Mouse (Mus musculus): ENCODE data around the gene Rad51. TPM values are rescaled to one million over a fixed set of nuclear protein-coding genes. Genes with fewer than 3 reads are reported as not detected.

Rad51 gene
- polyA plus RNA-seq, 1 experiment from 2014 or later: 97.9 TPM

DNA sequence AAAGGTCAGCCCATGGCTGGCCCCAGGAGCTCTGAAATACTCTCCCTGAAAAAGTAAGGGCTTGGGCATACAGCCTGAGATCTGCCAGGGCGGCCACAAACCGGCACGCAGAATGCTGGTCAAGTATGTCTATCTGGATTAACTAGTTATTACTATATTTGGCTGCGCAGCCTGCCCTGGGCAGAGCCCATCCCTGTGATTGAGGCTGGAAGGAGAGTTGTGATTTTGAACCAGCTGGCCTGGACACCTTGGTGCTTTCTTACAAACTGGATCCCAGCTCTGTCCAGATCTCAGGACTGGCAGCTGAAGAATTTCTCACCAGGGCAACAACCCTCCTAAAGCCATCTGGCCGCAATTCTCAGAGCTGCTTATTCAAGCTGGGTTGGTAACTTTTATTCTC, 81.5 kb downstream of the Rad51 start:
- peaks cover 28% of the 10 kb centered on the region for H3K4me1 ChIP-seq
- no peak for DNase-seq (ENCODE audit: low spot score)
- 87% methylated on average over 5 of the region's 5 CpGs for WGBS

DNA sequence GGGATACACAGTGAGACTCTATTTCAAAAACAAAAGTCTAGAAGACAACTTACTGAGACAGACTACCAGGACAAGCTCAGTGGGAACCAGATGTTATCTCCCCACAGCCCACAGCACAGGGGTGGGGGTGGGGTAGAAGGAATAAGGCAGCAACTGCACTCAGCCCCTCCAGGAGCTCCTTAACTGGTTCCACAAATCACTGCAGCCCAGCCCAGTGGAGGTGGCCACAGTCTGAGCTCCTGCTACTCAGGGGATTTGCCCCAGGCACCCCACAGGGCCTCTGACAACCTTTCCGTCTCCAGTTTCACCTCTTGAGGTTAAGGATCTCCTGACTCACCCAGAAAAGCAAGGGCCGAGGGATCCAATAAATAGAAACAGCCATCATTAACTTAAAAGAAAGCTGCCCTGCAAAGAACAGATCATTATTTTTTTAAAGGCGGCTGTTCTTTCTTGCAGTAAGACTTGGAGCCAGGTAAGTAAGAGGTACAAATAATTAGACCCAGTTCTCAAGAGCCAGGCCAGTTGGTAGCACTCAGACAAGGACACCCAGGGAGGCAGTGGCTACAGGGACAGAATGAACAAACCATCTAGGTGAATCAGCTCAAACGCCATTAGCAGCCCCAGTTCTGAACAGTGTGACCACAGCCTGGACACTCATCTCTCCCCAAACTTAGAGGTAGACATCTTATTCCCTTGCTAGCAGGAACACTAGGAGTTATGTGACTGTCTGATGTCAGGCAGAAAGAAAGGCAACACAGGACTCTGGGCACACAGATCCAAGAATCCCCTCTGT, 83.9 kb downstream of the Rad51 start:
- no peak for DNase-seq (ENCODE audit: low spot score)
- no peaks in the 10 kb centered on the region for H3K27me3 ChIP-seq (ENCODE audit: low read depth, poor library complexity, severe bottlenecking)
- peaks cover 26% of the 10 kb centered on the region for H3K4me1 ChIP-seq
- H3K27ac ChIP-seq (replicated peaks): no peak overlapping the region
- H3K4me3 ChIP-seq: no peak overlapping the region
- no peaks in the 10 kb centered on the region for H3K36me3 ChIP-seq
- no peaks in the 10 kb centered on the region for H3K9me3 ChIP-seq (replicated peaks)
- 30% methylated on average over 4 of the region's 4 CpGs for WGBS

More for the DNA sequence above, 81.5 kb downstream of the Rad51 start:
- no peaks in the 10 kb centered on the region for H3K27me3 ChIP-seq (ENCODE audit: low read depth, poor library complexity, severe bottlenecking)
- H3K9me3 ChIP-seq (replicated peaks): no peaks in the 10 kb centered on the region
- no peak overlapping the region for H3K4me3 ChIP-seq
- H3K36me3 ChIP-seq: no peaks in the 10 kb centered on the region
- H3K27ac ChIP-seq (replicated peaks): no peak overlapping the region

Other genes starting within 250 kb of the Rad51 start
- 3.8 and 3.9 TPM in 2 replicates for gene Bahd1, start 212.4 kb upstream of the Rad51 start, polyA plus RNA-seq (2016; fragmentation: Nextera tagmentation; extraction: Ambion mirVana)
- gene Chst14, start 186.3 kb upstream of the Rad51 start, polyA plus RNA-seq (2016; fragmentation: Nextera tagmentation; extraction: Ambion mirVana): 14.5 and 17.2 TPM in 2 replicates
- 21.9 and 22.4 TPM in 2 replicates for gene Ccdc32, start 83.4 kb upstream of the Rad51 start, polyA plus RNA-seq (2016; fragmentation: Nextera tagmentation; extraction: Ambion mirVana)
- 7.0 and 7.9 TPM in 2 replicates for gene Rpusd2, start 78.0 kb upstream of the Rad51 start, polyA plus RNA-seq (2016; fragmentation: Nextera tagmentation; extraction: Ambion mirVana)
- gene Knl1, start 65.7 kb upstream of the Rad51 start, polyA plus RNA-seq (2016; fragmentation: Nextera tagmentation; extraction: Ambion mirVana): 63.9 and 68.4 TPM in 2 replicates
- 47.4 and 49.9 TPM in 2 replicates for gene Rmdn3, start 44.2 kb downstream of the Rad51 start, polyA plus RNA-seq (2016; fragmentation: Nextera tagmentation; extraction: Ambion mirVana)
- 2.7 and 3.2 TPM in 2 replicates for gene Gchfr, start 55.0 kb downstream of the Rad51 start, polyA plus RNA-seq (2016; fragmentation: Nextera tagmentation; extraction: Ambion mirVana)
- 0.72 and 1.1 TPM in 2 replicates for gene Gm14137, start 61.7 kb downstream of the Rad51 start, polyA plus RNA-seq (2016; fragmentation: Nextera tagmentation; extraction: Ambion mirVana)
- 56.1 and 57.4 TPM in 2 replicates for gene Zfyve19, start 95.8 kb downstream of the Rad51 start, polyA plus RNA-seq (2016; fragmentation: Nextera tagmentation; extraction: Ambion mirVana)
- gene Dnajc17, start 96.0 kb downstream of the Rad51 start, polyA plus RNA-seq (2016; fragmentation: Nextera tagmentation; extraction: Ambion mirVana): 24.5 and 26.2 TPM in 2 replicates
- not detected in 2 replicates for gene Ppp1r14d, start 117.1 kb downstream of the Rad51 start, polyA plus RNA-seq (2016; fragmentation: Nextera tagmentation; extraction: Ambion mirVana)
- gene Spint1, start 124.6 kb downstream of the Rad51 start, polyA plus RNA-seq (2016; fragmentation: Nextera tagmentation; extraction: Ambion mirVana): 1.9 and 2.4 TPM in 2 replicates
- 0.83 and 1.9 TPM in 2 replicates for gene Rhov, start 158.5 kb downstream of the Rad51 start, polyA plus RNA-seq (2016; fragmentation: Nextera tagmentation; extraction: Ambion mirVana)
- 23.1 and 27.5 TPM in 2 replicates for gene Vps18, start 175.9 kb downstream of the Rad51 start, polyA plus RNA-seq (2016; fragmentation: Nextera tagmentation; extraction: Ambion mirVana)
- gene Dll4, start 213.0 kb downstream of the Rad51 start, polyA plus RNA-seq (2016; fragmentation: Nextera tagmentation; extraction: Ambion mirVana): 5.7 TPM in 2 replicates
- gene Chac1, start 238.4 kb downstream of the Rad51 start, polyA plus RNA-seq (2016; fragmentation: Nextera tagmentation; extraction: Ambion mirVana): 0.78 and 0.95 TPM in 2 replicates